Mouse (Mus musculus) heart, adult 11 months (tissue): Measurements from ENCODE around the gene Cyp3a59.
"Not testable (repeated sequence)": the region's sequence is repeated elsewhere in the genome, so short reads cannot be mapped to it uniquely, and the experiment has no call there.

ENCODE experiments used
- DNase-seq: peaks from one replicate; pipeline ENCODE4 v3.0.0; 2022

Cyp3a59 gene

DNA sequence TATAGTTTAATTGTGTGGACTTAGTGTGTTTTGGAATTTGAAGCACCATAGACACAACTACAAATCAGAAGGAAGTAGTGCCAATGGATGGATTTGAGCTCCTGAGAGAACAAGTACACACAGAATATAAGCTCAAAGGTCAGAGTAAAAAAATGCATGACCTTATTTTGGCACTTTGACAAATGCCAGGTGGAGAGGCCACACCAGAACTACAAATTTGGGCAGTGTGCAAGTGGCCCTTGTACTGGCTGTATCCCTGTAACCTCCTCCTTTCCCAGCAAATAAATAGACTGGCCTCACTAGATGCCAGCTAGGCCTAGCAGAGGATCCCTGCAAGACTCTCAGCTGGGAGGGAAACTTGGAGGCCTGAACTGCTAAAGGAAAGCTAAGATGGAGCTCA lies at the start of gene Cyp3a59:
Cyp3a59 (plus strand) TSS at position 313 of the 400 bp plus-strand sequence.
- DNase-seq = not testable (repeated sequence)

DNA sequence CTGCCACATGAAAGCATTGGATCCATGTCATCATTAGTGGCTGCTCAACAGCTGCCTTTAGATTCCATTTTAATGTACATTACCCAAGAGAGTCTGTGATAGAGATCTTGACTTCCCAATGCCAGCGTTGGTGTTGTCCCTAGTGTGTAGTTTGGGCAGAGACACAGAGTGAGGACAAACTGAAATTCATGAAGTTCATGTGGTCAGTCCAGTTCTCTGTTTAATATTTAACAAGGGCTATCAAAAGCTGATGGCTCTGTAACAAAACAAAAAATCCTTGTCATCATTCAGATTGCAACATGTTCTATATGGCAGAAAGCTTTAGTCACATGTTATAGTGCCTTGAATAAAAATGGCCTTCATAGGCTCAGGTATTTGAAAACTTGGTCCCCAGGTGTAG lies 9.0 kb upstream of the Cyp3a59 start:
- no peak for DNase-seq

DNA sequence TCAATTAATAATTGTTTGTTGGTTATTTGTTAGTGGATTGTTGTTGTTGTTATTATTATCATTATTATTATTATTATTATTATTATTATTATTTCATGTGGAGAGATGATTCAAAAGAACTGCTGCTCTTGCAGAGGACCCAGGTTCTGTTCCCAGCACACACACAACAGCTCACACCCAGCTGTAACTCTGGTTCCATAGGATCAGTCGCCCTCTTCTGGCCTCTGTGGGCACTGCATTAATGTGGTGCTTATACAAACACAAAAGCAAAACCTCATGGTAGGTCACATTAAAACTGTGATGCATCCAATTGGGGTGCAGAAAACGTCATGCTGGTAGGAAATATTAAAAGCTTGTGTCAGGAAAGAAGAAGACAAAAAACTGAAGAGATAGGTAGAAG lies 68.8 kb downstream of the Cyp3a59 start:
- no peak for DNase-seq

DNA sequence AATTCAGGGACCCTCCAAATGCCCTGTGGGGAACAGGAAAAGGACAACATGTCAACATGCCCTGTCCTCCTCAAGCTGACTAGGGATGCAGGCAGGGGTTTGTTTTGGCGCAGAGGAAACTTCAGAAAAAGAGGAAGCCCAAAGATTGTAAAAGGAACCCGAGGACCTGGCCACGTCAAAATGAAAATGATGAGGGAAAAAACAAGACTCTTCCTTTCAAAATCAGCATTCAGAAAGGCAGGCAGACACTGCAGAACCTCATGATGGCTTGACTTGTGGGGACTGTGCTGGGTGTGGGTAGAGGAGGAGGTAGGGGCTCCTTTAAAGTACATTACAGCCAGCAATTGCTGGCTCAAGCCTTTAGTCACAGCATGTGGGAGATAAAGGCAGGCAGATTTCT lies 71.4 kb downstream of the Cyp3a59 start:
- DNase-seq = peak; percentile 68

DNA sequence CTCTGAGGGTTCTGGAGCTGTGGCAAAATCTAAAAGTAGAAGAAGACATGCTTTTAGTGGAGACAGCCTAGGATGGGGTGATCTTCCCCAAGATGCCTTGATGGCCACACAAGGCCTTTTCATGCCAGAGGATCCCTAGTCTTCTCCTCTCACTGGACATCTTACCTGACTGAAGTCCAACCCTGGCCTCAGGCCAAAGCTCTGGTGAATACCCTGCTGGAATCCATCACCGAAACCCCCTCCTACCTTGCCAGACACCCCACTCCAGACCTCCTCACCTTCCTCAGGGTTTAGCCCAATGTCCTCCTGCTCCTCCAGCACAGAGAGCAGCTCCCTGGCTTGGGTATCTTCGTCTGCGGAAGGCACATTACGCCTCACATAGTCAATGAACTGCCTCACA lies 79.3 kb downstream of the Cyp3a59 start:
- peak; percentile 43 for DNase-seq

DNA sequence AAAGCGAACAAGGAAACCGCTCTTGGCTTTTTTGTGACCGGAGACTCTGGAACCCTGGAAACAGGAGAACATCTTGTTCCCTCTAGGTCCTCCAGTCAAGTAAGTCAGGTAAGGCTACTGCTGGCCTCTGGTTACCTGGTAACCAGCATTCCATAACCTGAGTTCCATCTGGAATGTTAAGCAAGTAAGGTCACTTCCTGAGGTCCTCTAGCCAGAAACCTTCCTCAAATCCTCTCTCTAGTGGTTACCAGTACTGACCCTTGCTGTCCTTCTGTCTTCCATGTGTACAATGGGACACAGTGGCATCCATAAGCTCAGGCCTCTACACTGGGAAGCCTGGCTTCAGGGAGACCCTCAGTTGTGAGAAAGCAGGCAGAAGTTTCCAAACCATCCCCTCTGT lies 81.4 kb downstream of the Cyp3a59 start, which contains the start of gene Gm5565:
Gm5565 (minus strand) TSS at position 101 of the 400 bp plus-strand sequence.
- DNase-seq = peak; percentile 45
